Mouse (Mus musculus) midbrain, postnatal 0 days (tissue): ENCODE data around the gene Dip2a. TPM values are rescaled to one million over a fixed set of nuclear protein-coding genes. Genes with fewer than 3 reads are reported as not detected.
A peak's percentile ranks its signal among the peaks of the same experiment; 100 is the strongest.

Experiments
- ATAC-seq: fragments of 200-750 bp; cut with Nextera tagmentation; 2 replicates; pipeline ENCODE4 v1.8.0; 2017; ENCODE audit warnings: moderate number of reproducible peaks, mild to moderate bottlenecking, moderate TSS enrichment, moderate library complexity; ENCODE audit not compliant: low FRiP score
- DNase-seq: peaks from one replicate; pipeline ENCODE4 v3.0.0-alpha.2; 2015; ENCODE audit warnings: low spot score
- H3K27ac ChIP-seq: fragments of 300-500 bp; sonication (generic); 2 replicates; pipeline ENCODE4 v1.5.1; 2014; ENCODE audit warnings: low read depth, mild to moderate bottlenecking, low read length, mixed read lengths
- H3K27me3 ChIP-seq: fragments of 300-500 bp; sonication (generic); 2 replicates; pipeline ENCODE4 v1.6.1; 2014; ENCODE audit warnings: low read length, control low read depth, mixed read lengths; ENCODE audit not compliant: insufficient read depth
- H3K36me3 ChIP-seq: fragments of 300-500 bp; sonication (generic); 2 replicates; pipeline ENCODE4 v1.6.1; 2014; ENCODE audit warnings: low read length, control low read depth, mixed read lengths; ENCODE audit not compliant: insufficient read depth
- H3K4me1 ChIP-seq: fragments of 300-500 bp; sonication (generic); 2 replicates; pipeline ENCODE4 v1.6.1; 2014; ENCODE audit warnings: mild to moderate bottlenecking, control low read depth, antibody characterized with exemption, low read length, mixed read lengths; ENCODE audit not compliant: insufficient read depth
- H3K4me2 ChIP-seq: fragments of 300-500 bp; sonication (generic); 2 replicates; pipeline ENCODE4 v1.6.1; 2014; ENCODE audit warnings: low read depth, mild to moderate bottlenecking, low read length, mixed read lengths; ENCODE audit not compliant: poor library complexity, severe bottlenecking
- H3K4me3 ChIP-seq: fragments of 300-500 bp; sonication (generic); 2 replicates; pipeline ENCODE4 v1.5.1; 2014; ENCODE audit warnings: low read depth, mild to moderate bottlenecking, low read length, moderate library complexity
- H3K9ac ChIP-seq: fragments of 300-500 bp; sonication (generic); replicated peaks from 2 replicates; pipeline ENCODE4 v1.6.1; 2014; ENCODE audit warnings: mild to moderate bottlenecking, low read length, moderate library complexity, mixed read lengths; ENCODE audit not compliant: poor library complexity, severe bottlenecking
- H3K9me3 ChIP-seq: fragments of 300-500 bp; sonication (generic); 2 replicates; pipeline ENCODE4 v1.6.1; 2016; ENCODE audit warnings: low read length, control low read depth
- CTCF ChIP-seq: IDR thresholded peaks from 2 replicates; pipeline ENCODE4 v1.5.1; 2016; ENCODE audit warnings: antibody characterized with exemption, mild to moderate bottlenecking
- WGBS: fragments of 180-500 bp; shearing (Covaris S2); extraction: QIAGEN DNeasy Blood & Tissue Kit; methylation state at CpG from one replicate; pipeline ENCODE4 v1.1.7; 2014; 5-methylcytosine and 5-hydroxymethylcytosine counted together
- polyA plus RNA-seq: library from polyadenylated mRNA; unstranded; fragments of >200 nt; fragmentation: Nextera tagmentation; extraction: Ambion mirVana; gene quantifications from 2 replicates; pipeline ENCODE4 v1.2.1, GENCODE M21; 2015
- total RNA-seq: library from RNA; depleted of rRNA; stranded (reverse); fragments of >200 nt; gene quantifications from 2 replicates; pipeline ENCODE4 v1.2.3, GENCODE M21; 2014

Gene Dip2a
- total and polyA plus RNA-seq, 2 experiments from 2014 or later: 12.9 to 57.0 TPM

GRCm38 (mm10) chr10:76329093-76329492 is 16.0 kb downstream of the Dip2a start:
- Histone ChIP-seq H3K27me3 (no peaks in the 10 kb centered on the region), H3K27ac (no peak overlapping the region), H3K4me1 (no peaks in the 10 kb centered on the region), H3K9me3 (no peaks in the 10 kb centered on the region), H3K4me2 (no peak overlapping the region), H3K4me3 (no peak overlapping the region), H3K36me3 (peaks cover 4% of the 10 kb centered on the region; the same call in 1 of the 2 replicates), H3K9ac (no peak overlapping the region)
- no peak for TF ChIP-seq CTCF
- no peak for ATAC-seq
- no peak for DNase-seq
- WGBS: 92% methylated on average over 4 of the region's 4 CpGs

- TF ChIP-seq CTCF: no peak
- DNase-seq (no peak), ATAC-seq (no peak)
Measured at GRCm38 (mm10) chr10:76328574-76328973, 16.5 kb downstream of the Dip2a start.

GRCm38 (mm10) chr10:76326304-76327006 is 18.6 kb downstream of the Dip2a start:
- no peaks in the 10 kb centered on the region for H3K4me1 ChIP-seq
- H3K9me3 ChIP-seq: no peaks in the 10 kb centered on the region
- no peak overlapping the region for H3K4me3 ChIP-seq
- no peaks in the 10 kb centered on the region for H3K27me3 ChIP-seq
- peak; percentile 58 for TF ChIP-seq CTCF
- ATAC-seq: no peak
- no peak overlapping the region for H3K9ac ChIP-seq
- peak; percentile 47 for DNase-seq
- no peak overlapping the region for H3K4me2 ChIP-seq
- peaks cover 4% of the 10 kb centered on the region; the same call in 1 of the 2 replicates for H3K36me3 ChIP-seq
- 75% methylated on average over 6 of the region's 6 CpGs for WGBS
- no peak overlapping the region for H3K27ac ChIP-seq

More at GRCm38 (mm10) chr10:76328574-76328973, 16.5 kb downstream of the Dip2a start:
- Histone ChIP-seq H3K9ac (no peak overlapping the region), H3K27me3 (no peaks in the 10 kb centered on the region), H3K4me2 (no peak overlapping the region), H3K36me3 (peaks cover 4% of the 10 kb centered on the region; the same call in 1 of the 2 replicates), H3K27ac (no peak overlapping the region), H3K4me3 (no peak overlapping the region), H3K9me3 (no peaks in the 10 kb centered on the region), H3K4me1 (no peaks in the 10 kb centered on the region)
- WGBS: 92% methylated on average over 3 of the region's 3 CpGs

GRCm38 (mm10) chr10:76317623-76318022 is 27.5 kb downstream of the Dip2a start:
- H3K9me3 ChIP-seq: no peaks in the 10 kb centered on the region
- H3K36me3 ChIP-seq: peaks cover 43% of the 10 kb centered on the region
- no peak for ATAC-seq
- no peak overlapping the region for H3K27ac ChIP-seq
- no peaks in the 10 kb centered on the region for H3K4me1 ChIP-seq
- DNase-seq: no peak
- H3K4me3 ChIP-seq: no peak overlapping the region
- no peak overlapping the region for H3K4me2 ChIP-seq
- H3K27me3 ChIP-seq: no peaks in the 10 kb centered on the region
- no peak for TF ChIP-seq CTCF
- 91% methylated on average over 12 of the region's 12 CpGs for WGBS
- no peak overlapping the region for H3K9ac ChIP-seq

- no peak for TF ChIP-seq CTCF
- ATAC-seq (no peak), DNase-seq (no peak)
- Histone ChIP-seq H3K27me3 (no peaks in the 10 kb centered on the region), H3K27ac (no peak overlapping the region), H3K9ac (no peak overlapping the region), H3K4me1 (no peaks in the 10 kb centered on the region), H3K9me3 (no peaks in the 10 kb centered on the region), H3K4me3 (no peak overlapping the region), H3K36me3 (peaks cover 43% of the 10 kb centered on the region), H3K4me2 (no peak overlapping the region)
- WGBS: 60% methylated on average over 7 of the region's 7 CpGs
Measured at GRCm38 (mm10) chr10:76316194-76316593, 28.9 kb downstream of the Dip2a start.

- H3K36me3 ChIP-seq: peaks cover 50% of the 10 kb centered on the region
Measured at GRCm38 (mm10) chr10:76306738-76307137, 38.4 kb downstream of the Dip2a start.

More at GRCm38 (mm10) chr10:76306738-76307137, 38.4 kb downstream of the Dip2a start:
- WGBS: 92% methylated on average over 9 of the region's 9 CpGs
- Histone ChIP-seq H3K9me3 (no peaks in the 10 kb centered on the region), H3K4me1 (no peaks in the 10 kb centered on the region), H3K4me3 (no peak overlapping the region), H3K27me3 (no peaks in the 10 kb centered on the region), H3K9ac (no peak overlapping the region), H3K4me2 (no peak overlapping the region), H3K27ac (no peak overlapping the region)
- ATAC-seq (no peak), DNase-seq (no peak)
- TF ChIP-seq CTCF: no peak
